Mouse (Mus musculus) testis, postnatal 10 days (tissue): Measurements from ENCODE around the gene Fbxo24.

ENCODE experiments used
- DNase-seq: peaks from one replicate; pipeline ENCODE4 v3.0.0; 2021; ENCODE audit warnings: low spot score

The Fbxo24 gene

DNA sequence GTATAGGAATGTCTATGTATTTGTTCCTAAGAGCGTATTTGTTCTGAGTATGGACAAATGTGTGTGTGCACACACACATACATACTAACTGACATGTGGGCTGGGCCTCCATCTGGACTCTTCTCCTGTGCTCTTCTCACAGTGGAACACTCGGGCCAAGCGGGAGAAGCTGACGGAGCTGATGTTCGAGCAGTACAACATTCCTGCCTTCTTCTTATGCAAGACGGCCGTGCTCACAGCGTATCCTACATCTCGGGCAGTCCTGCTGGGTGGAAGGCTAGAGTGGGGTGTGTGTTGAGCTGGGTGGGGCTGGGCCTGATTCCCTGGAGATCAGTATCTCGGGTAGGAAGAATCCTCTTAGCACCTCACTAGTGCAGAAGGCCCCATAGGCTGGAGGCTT lies 65.8 kb downstream of the Fbxo24 start:
- no peak for DNase-seq
